Mouse (Mus musculus): ENCODE measurements at regions not wholly inside any gene's neighbourhood (a gene's known extent, or its start where the extent isn't known, plus 50 kb on each side); places are given as distances from the start of the nearest gene placed in this dataset.
A peak's percentile ranks its signal among the peaks of the same experiment; 100 is the strongest.

GRCm38 (mm10) chr10:26434586-26434985 is 58.8 kb upstream of the L3mbtl3 start:
- Histone ChIP-seq H3K4me1 (replicated peaks) (no peaks in the 10 kb centered on the region), H3K9me3 (replicated peaks) (no peaks in the 10 kb centered on the region), H3K4me3 (no peak overlapping the region), H3K9ac (no peak overlapping the region), H3K36me3 (no peaks in the 10 kb centered on the region), H3K27me3 (no peaks in the 10 kb centered on the region), H3K27ac (no peak overlapping the region), H3K4me2 (no peak overlapping the region)
- ATAC-seq (replicated peaks; ENCODE audit: insufficient number of reproducible peaks, insufficient read depth, low FRiP score, low read depth) = no peak
- 89% methylated on average over 11 of the region's 11 CpGs for WGBS

- no peaks in the 10 kb centered on the region for H3K9me3 ChIP-seq (replicated peaks)
- no peak overlapping the region for H3K4me3 ChIP-seq
- 97% methylated on average over 1 of the region's 1 CpGs for WGBS
- no peak overlapping the region for H3K9ac ChIP-seq
- H3K4me2 ChIP-seq = no peak overlapping the region
- no peaks in the 10 kb centered on the region for H3K27me3 ChIP-seq
- no peaks in the 10 kb centered on the region for H3K36me3 ChIP-seq
- no peak overlapping the region for H3K27ac ChIP-seq
- H3K4me1 ChIP-seq (replicated peaks) = no peaks in the 10 kb centered on the region
- ATAC-seq (replicated peaks; ENCODE audit: insufficient number of reproducible peaks, insufficient read depth, low FRiP score, low read depth) = no peak
Measured at GRCm38 (mm10) chr10:26440720-26441119, 64.9 kb upstream of the L3mbtl3 start.

- Histone ChIP-seq H3K4me3 (no peak overlapping the region), H3K9me3 (replicated peaks) (no peaks in the 10 kb centered on the region), H3K27me3 (no peaks in the 10 kb centered on the region), H3K4me2 (no peak overlapping the region), H3K36me3 (no peaks in the 10 kb centered on the region), H3K27ac (no peak overlapping the region), H3K9ac (no peak overlapping the region), H3K4me1 (replicated peaks) (no peaks in the 10 kb centered on the region)
- 43% methylated on average over 4 of the region's 4 CpGs for WGBS
- no peak for ATAC-seq (replicated peaks; ENCODE audit: insufficient number of reproducible peaks, insufficient read depth, low FRiP score, low read depth)
Measured at GRCm38 (mm10) chr10:26484311-26484710, 108.5 kb upstream of the L3mbtl3 start.

- no peak for ATAC-seq (replicated peaks; ENCODE audit: insufficient number of reproducible peaks, insufficient read depth, low FRiP score, low read depth)
- H3K27me3 ChIP-seq = no peaks in the 10 kb centered on the region
- H3K36me3 ChIP-seq = no peaks in the 10 kb centered on the region
- no peak overlapping the region for H3K9ac ChIP-seq
- H3K4me2 ChIP-seq = no peak overlapping the region
- WGBS = 88% methylated on average over 5 of the region's 5 CpGs
- H3K9me3 ChIP-seq (replicated peaks) = no peaks in the 10 kb centered on the region
- H3K27ac ChIP-seq = no peak overlapping the region
- no peak overlapping the region for H3K4me3 ChIP-seq
- H3K4me1 ChIP-seq (replicated peaks) = no peaks in the 10 kb centered on the region
Measured at GRCm38 (mm10) chr10:26491351-26491750, 115.6 kb upstream of the L3mbtl3 start.

- no peak for ATAC-seq (replicated peaks; ENCODE audit: insufficient number of reproducible peaks, insufficient read depth, low FRiP score, low read depth)
- Histone ChIP-seq H3K9ac (no peak overlapping the region), H3K27ac (no peak overlapping the region), H3K4me1 (replicated peaks) (no peaks in the 10 kb centered on the region), H3K4me3 (no peak overlapping the region), H3K27me3 (no peaks in the 10 kb centered on the region), H3K9me3 (replicated peaks) (no peaks in the 10 kb centered on the region), H3K36me3 (no peaks in the 10 kb centered on the region), H3K4me2 (no peak overlapping the region)
- 54% methylated on average over 11 of the region's 11 CpGs for WGBS
Measured at GRCm38 (mm10) chr10:26492146-26492545, 116.4 kb upstream of the L3mbtl3 start.

GRCm38 (mm10) chr10:26492856-26493484 is 117.2 kb upstream of the L3mbtl3 start:
- H3K4me1 ChIP-seq (replicated peaks) = no peaks in the 10 kb centered on the region
- H3K9ac ChIP-seq = no peak overlapping the region
- H3K36me3 ChIP-seq = no peaks in the 10 kb centered on the region
- no peak overlapping the region for H3K4me3 ChIP-seq
- WGBS = 65% methylated on average over 13 of the region's 13 CpGs
- H3K27me3 ChIP-seq = no peaks in the 10 kb centered on the region
- no peak overlapping the region for H3K4me2 ChIP-seq
- ATAC-seq (replicated peaks; ENCODE audit: insufficient number of reproducible peaks, insufficient read depth, low FRiP score, low read depth) = no peak
- no peaks in the 10 kb centered on the region for H3K9me3 ChIP-seq (replicated peaks)
- H3K27ac ChIP-seq = no peak overlapping the region

- H3K9me3 ChIP-seq (replicated peaks) = no peaks in the 10 kb centered on the region
- no peak overlapping the region for H3K27ac ChIP-seq
- no peak overlapping the region for H3K4me3 ChIP-seq
- no peak overlapping the region for H3K9ac ChIP-seq
- 86% methylated on average over 2 of the region's 2 CpGs for WGBS
- no peak overlapping the region for H3K4me2 ChIP-seq
- no peaks in the 10 kb centered on the region for H3K36me3 ChIP-seq
- no peak for ATAC-seq (replicated peaks; ENCODE audit: insufficient number of reproducible peaks, insufficient read depth, low FRiP score, low read depth)
- no peaks in the 10 kb centered on the region for H3K27me3 ChIP-seq
- no peaks in the 10 kb centered on the region for H3K4me1 ChIP-seq (replicated peaks)
Measured at GRCm38 (mm10) chr10:26493801-26494200, 118.0 kb upstream of the L3mbtl3 start.

GRCm38 (mm10) chr10:26494380-26494781 is 118.6 kb upstream of the L3mbtl3 start:
- WGBS = 51% methylated on average over 9 of the region's 9 CpGs
- no peak overlapping the region for H3K9ac ChIP-seq
- no peaks in the 10 kb centered on the region for H3K9me3 ChIP-seq (replicated peaks)
- no peak overlapping the region for H3K4me3 ChIP-seq
- H3K4me1 ChIP-seq (replicated peaks) = no peaks in the 10 kb centered on the region
- no peaks in the 10 kb centered on the region for H3K27me3 ChIP-seq
- H3K4me2 ChIP-seq = peak overlapping the region; percentile 8; the same call in 1 of the 2 replicates
- H3K36me3 ChIP-seq = no peaks in the 10 kb centered on the region
- no peak overlapping the region for H3K27ac ChIP-seq
- no peak for ATAC-seq (replicated peaks; ENCODE audit: insufficient number of reproducible peaks, insufficient read depth, low FRiP score, low read depth)

GRCm38 (mm10) chr10:26500265-26500935 is 124.6 kb upstream of the L3mbtl3 start:
- no peaks in the 10 kb centered on the region for H3K9me3 ChIP-seq (replicated peaks)
- no peak for ATAC-seq (replicated peaks; ENCODE audit: insufficient number of reproducible peaks, insufficient read depth, low FRiP score, low read depth)
- no peak overlapping the region for H3K4me2 ChIP-seq
- H3K36me3 ChIP-seq = no peaks in the 10 kb centered on the region
- 84% methylated on average over 12 of the region's 12 CpGs for WGBS
- no peaks in the 10 kb centered on the region for H3K4me1 ChIP-seq (replicated peaks)
- H3K9ac ChIP-seq = no peak overlapping the region
- no peak overlapping the region for H3K27ac ChIP-seq
- H3K27me3 ChIP-seq = no peaks in the 10 kb centered on the region
- no peak overlapping the region for H3K4me3 ChIP-seq

- Histone ChIP-seq H3K4me1 (replicated peaks) (no peaks in the 10 kb centered on the region), H3K27ac (no peak overlapping the region), H3K4me2 (no peak overlapping the region), H3K27me3 (no peaks in the 10 kb centered on the region), H3K36me3 (no peaks in the 10 kb centered on the region), H3K9ac (no peak overlapping the region), H3K9me3 (replicated peaks) (no peaks in the 10 kb centered on the region), H3K4me3 (no peak overlapping the region)
- 61% methylated on average over 6 of the region's 6 CpGs for WGBS
- ATAC-seq (replicated peaks; ENCODE audit: insufficient number of reproducible peaks, insufficient read depth, low FRiP score, low read depth) = no peak
Measured at GRCm38 (mm10) chr10:26520879-26521278, 145.1 kb upstream of the L3mbtl3 start.

- H3K27me3 ChIP-seq = no peaks in the 10 kb centered on the region
- 70% methylated on average over 4 of the region's 4 CpGs for WGBS
- no peak overlapping the region for H3K27ac ChIP-seq
- ATAC-seq (replicated peaks; ENCODE audit: insufficient number of reproducible peaks, insufficient read depth, low FRiP score, low read depth) = no peak
- H3K9me3 ChIP-seq (replicated peaks) = no peaks in the 10 kb centered on the region
- no peak overlapping the region for H3K9ac ChIP-seq
- no peaks in the 10 kb centered on the region for H3K36me3 ChIP-seq
- no peak overlapping the region for H3K4me3 ChIP-seq
- no peaks in the 10 kb centered on the region for H3K4me1 ChIP-seq (replicated peaks)
- H3K4me2 ChIP-seq = no peak overlapping the region
Measured at GRCm38 (mm10) chr10:26525848-26526546, 150.2 kb upstream of the L3mbtl3 start.

- Histone ChIP-seq H3K27ac (no peak overlapping the region), H3K9me3 (replicated peaks) (no peaks in the 10 kb centered on the region), H3K36me3 (no peaks in the 10 kb centered on the region), H3K9ac (no peak overlapping the region), H3K4me3 (no peak overlapping the region), H3K4me1 (replicated peaks) (no peaks in the 10 kb centered on the region), H3K4me2 (no peak overlapping the region), H3K27me3 (no peaks in the 10 kb centered on the region)
- no peak for ATAC-seq (replicated peaks; ENCODE audit: insufficient number of reproducible peaks, insufficient read depth, low FRiP score, low read depth)
Measured at GRCm38 (mm10) chr10:26540189-26540588, 164.4 kb upstream of the L3mbtl3 start.

All from heart, embryonic 15.5 days (tissue).